Mouse (Mus musculus) cortical plate, adult 2 months (tissue): ENCODE data around the gene Loxl3. TPM values are rescaled to one million over a fixed set of nuclear protein-coding genes. Genes with fewer than 3 reads are reported as not detected.

Experiments
- H3K27ac ChIP-seq: fragments of 200-500 bp; 2 replicates; pipeline ENCODE4 v1.5.1; 2012; ENCODE audit warnings: low read length, control low read depth, inconsistent platforms; ENCODE audit not compliant: insufficient read depth
- H3K4me1 ChIP-seq: fragments of 200-500 bp; 2 replicates; pipeline ENCODE4 v1.6.1; 2011; ENCODE audit warnings: low read length; ENCODE audit not compliant: control insufficient read depth, insufficient read depth
- H3K4me3 ChIP-seq: fragments of 200-500 bp; 2 replicates; pipeline ENCODE4 v1.5.1; 2011; ENCODE audit warnings: mild to moderate bottlenecking, low read length, control low read depth; ENCODE audit not compliant: insufficient read depth
- CTCF ChIP-seq: fragments of 200-500 bp; IDR thresholded peaks from 2 replicates; pipeline ENCODE4 v1.5.1; 2011; ENCODE audit warnings: mild to moderate bottlenecking, control low read depth, low read length; ENCODE audit not compliant: insufficient read depth; ENCODE audit errors: extremely low read depth
- POLR2A ChIP-seq: fragments of 200-500 bp; IDR thresholded peaks from 2 replicates; pipeline ENCODE4 v1.6.1; 2011; ENCODE audit warnings: mild to moderate bottlenecking, low read length, control low read depth; ENCODE audit not compliant: insufficient read depth; ENCODE audit errors: extremely low read depth
- polyA plus RNA-seq: library from polyadenylated mRNA; depleted of rRNA; stranded (reverse); fragments of >200 nt; gene quantifications from 2 replicates; pipeline ENCODE4 v1.2.3, GENCODE M21; 2012

The Loxl3 gene
- polyA plus RNA-seq, 1 experiment: 4.9 TPM

DNA sequence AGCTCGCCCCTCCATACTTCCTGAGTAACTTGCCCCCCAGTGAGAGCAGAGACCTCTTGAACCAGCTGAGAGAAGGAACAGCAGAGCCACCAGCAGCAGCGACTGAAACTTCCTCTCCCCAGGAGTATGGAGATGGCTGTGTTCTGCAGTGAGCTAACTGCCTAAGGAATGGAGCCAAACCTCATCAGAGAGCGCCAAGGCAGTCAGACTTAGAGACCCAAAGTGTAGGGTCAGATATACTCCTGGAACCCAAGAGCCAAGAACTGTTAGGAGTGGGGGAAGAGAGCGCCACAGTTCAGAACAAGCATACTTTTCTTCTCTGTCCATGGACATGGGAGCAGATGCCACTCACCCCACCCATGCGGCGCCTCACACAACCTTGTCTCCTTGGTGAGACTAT is 32.5 kb downstream of the Loxl3 start:
- H3K4me3 ChIP-seq: no peak overlapping the region
- H3K27ac ChIP-seq: no peak overlapping the region
- H3K4me1 ChIP-seq: no peaks in the 10 kb centered on the region
- TF ChIP-seq CTCF (no peak), POLR2A (no peak)

GRCm38 (mm10) chr6:83068221-83068620 is 34.2 kb downstream of the Loxl3 start:
- TF ChIP-seq POLR2A: no peak
- TF ChIP-seq CTCF: no peak

DNA sequence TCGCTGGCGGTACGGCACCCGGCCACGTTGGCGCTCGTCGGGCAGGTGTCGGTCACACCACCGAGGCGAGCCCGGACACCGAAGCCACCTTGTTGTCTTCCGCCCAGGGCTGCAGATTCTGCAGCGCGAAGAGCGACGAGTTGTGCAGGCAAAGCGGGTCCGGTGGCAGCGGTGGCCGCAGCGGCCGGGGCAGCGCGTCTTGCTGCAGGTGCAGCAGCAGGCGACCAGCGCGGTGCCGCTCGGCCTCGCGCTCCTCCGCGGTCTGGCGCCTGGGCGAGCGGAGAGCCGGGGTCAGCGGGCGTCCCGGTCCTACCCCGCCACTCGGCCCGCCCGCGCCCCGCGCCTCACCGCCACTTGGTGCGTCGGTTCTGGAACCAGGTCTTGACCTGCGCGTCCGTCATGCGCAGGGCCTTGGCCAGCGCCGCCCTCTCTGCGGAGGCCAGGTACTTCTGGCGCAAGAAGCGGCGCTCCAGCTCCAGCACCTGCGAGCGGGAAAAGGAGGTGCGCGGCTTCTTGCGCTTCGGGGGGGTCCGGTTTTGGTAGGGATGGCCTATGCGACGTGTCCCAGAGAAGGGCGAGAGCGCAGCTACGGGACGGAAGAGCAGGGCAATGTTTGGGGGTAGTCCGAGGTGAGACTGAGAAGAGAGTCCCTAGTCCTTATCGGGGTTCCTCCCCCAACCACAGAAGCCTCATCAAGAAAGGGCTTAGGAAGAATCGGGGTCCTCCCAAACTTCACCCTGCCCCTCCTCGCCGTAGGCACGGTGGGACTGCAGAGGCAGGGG is 34.9 kb downstream of the Loxl3 start:
- H3K4me1 ChIP-seq: no peaks in the 10 kb centered on the region
- TF ChIP-seq POLR2A: no peak
- no peak for TF ChIP-seq CTCF
- no peak overlapping the region for H3K27ac ChIP-seq
- no peak overlapping the region for H3K4me3 ChIP-seq

More at GRCm38 (mm10) chr6:83068221-83068620, 34.2 kb downstream of the Loxl3 start:
- Histone ChIP-seq H3K27ac (no peak overlapping the region), H3K4me1 (no peaks in the 10 kb centered on the region), H3K4me3 (no peak overlapping the region)

GRCm38 (mm10) chr6:83069488-83070246 is 35.7 kb downstream of the Loxl3 start:
- no peak overlapping the region for H3K27ac ChIP-seq
- no peak overlapping the region for H3K4me3 ChIP-seq
- no peaks in the 10 kb centered on the region for H3K4me1 ChIP-seq
- TF ChIP-seq POLR2A: no peak
- TF ChIP-seq CTCF: no peak

DNA sequence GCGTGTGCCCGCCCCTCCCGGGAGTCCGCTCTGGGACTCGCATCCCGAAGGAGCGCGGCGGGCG is 36.1 kb downstream of the Loxl3 start, which contains the start of gene Tlx2:
Gene Tlx2, minus strand, starts transcription at position 47 of the 64 bp plus-strand sequence.
- TF ChIP-seq CTCF (no peak), POLR2A (no peak)
- Histone ChIP-seq H3K4me3 (no peak within 1 kb of the TSS), H3K4me1 (no peaks in the 10 kb centered on the region), H3K27ac (no peak within 1 kb of the TSS)

DNA sequence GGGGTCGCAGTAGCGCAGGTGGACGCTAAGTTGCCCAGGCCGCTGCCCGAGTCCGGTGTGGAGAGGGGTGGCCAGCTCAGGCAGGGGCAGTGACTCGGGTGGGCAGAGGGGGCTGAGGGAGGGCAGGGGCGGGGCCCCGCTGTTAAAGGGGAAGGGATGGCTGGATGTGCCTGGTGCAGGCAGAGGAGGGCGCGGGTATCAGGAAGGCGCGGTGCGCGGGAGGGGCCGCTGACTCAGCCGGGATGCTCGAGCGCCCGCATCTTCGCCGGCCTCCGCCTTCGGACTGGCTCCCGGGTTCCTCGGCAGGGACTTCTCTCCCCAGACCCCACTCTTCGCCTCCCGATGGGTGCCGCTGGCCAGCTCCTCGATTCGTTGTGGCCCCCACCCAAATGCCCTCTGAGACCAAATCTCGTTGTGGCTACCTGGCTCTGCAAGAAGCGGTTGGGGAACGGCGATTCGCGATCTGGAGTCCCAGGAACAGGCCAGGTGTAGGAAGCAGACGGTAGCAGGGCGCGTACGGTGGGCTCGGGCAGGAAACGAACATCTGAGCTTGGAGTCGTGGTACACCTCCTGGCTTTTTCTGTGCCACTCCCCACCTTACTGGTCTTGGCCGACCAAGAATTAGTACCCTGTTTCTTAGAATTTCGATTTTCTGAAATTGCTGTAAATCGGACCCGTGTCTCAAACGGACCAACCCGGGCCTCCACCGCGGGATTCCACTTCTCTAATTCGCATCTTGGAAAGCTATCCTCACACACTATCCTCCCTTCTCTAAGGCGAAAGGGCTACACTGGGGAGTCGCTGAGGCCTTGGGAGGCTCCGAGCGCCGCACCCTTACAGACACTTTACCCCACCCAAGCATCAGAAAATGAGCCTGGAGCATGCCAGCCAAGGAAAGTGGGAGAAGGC is 36.6 kb downstream of the Loxl3 start:
- no peak for TF ChIP-seq POLR2A
- no peak for TF ChIP-seq CTCF
- H3K4me1 ChIP-seq: no peaks in the 10 kb centered on the region
- H3K27ac ChIP-seq: no peak overlapping the region
- no peak overlapping the region for H3K4me3 ChIP-seq

DNA sequence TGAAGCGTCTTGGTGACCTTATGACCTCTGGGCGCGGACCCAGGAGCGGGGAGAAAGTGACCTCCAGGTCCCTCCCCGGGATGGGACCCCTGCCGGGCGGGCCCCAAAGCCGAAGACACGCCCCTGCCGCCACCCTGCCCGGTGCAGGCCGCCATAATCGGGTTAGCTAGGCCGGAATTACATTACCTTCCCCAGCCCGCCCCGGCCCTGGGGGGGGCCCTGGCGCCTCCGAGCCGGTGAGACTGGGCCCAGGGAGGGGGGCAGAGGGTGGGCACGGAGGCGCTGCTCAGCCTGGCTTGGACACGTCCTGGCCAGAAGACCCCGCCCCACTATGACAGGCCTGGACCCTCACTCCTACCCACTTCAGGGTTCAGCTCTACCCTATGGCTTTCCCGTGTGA is 37.2 kb downstream of the Loxl3 start:
- no peak overlapping the region for H3K27ac ChIP-seq
- TF ChIP-seq CTCF (no peak), POLR2A (no peak)
- H3K4me1 ChIP-seq: no peaks in the 10 kb centered on the region
- H3K4me3 ChIP-seq: no peak overlapping the region

DNA sequence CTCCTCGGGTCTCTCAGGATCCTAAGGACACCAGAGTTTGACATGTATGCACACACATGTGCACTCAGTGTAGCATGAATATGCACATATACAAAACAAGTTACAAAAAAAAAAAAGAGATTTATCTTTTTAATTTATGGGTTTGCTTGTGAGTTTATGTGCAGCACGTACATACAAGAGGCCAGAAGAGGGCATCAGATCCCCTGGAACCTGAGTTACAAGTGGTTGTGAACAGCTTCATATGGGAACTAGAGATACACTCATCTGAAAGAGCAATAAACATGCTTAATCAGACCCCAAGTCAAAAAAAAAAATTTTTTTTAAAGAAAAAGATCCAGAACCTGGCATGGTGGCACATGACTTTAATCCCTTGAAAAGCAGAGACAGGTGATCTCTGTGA is 41.0 kb downstream of the Loxl3 start:
- Histone ChIP-seq H3K4me1 (0 out of 2 replicates have a peak, but pooled peaks cover 3% of the 10 kb centered on the region), H3K27ac (no peak overlapping the region), H3K4me3 (no peak overlapping the region)
- TF ChIP-seq POLR2A: no peak
- TF ChIP-seq CTCF: no peak

DNA sequence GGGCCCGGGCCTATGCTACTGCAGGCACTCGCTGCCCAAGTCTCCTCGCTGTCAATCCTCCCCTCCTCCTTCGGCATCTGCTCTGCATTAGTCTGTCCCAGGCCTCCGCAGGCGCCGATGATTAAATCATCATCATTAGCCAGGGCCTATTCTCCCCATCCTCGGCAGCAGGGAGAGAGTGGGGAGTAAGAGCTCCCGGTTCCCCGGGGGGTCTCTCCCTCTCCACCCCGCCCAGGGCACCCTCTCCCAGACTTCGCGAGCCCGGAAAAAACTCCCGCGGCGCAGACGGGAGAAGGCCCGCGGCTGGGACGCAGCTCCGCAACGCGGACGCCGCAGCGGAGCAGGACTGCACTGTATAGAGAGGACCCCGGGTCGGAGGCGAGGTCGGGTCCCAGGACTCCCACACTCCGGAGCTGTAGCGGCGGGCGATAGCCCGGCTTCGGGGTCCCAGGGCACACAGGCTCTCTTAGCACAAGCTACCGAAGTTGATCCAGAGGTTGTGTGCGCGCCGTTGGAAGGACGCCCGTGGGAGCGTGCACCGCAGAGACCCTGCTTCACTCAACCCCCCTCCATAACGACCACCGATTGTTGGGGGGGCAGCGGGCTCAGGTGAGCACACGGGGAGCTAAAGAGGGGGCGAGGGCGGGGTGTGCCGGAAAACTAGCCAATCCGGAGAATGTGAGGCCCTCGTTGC is 43.8 kb downstream of the Loxl3 start, which contains the start of gene Pcgf1:
Gene Pcgf1, plus strand, starts transcription at position 240 of the 694 bp plus-strand sequence.
- no peak for TF ChIP-seq CTCF
- H3K27ac ChIP-seq: peak within 1 kb of the TSS; percentile 75
- H3K4me3 ChIP-seq: peak within 1 kb of the TSS; percentile 60
- 0 out of 2 replicates have a peak, but pooled peaks cover 3% of the 10 kb centered on the region for H3K4me1 ChIP-seq
